Mouse (Mus musculus): ENCODE results near the gene Nxf1. TPM values are rescaled to one million over a fixed set of nuclear protein-coding genes. Genes with fewer than 3 reads are reported as not detected.

Nxf1 gene
- total and polyA plus RNA-seq, 3 experiments: 122 to 296 (median 231) TPM

- H3K27me3 ChIP-seq (ENCODE audit: control insufficient read depth in 1 of 2, insufficient read depth in 2 of 2, low read length in 2 of 2): no peaks in the 10 kb centered on the region
- peaks cover 36% of the 10 kb centered on the region for H3K79me2 ChIP-seq (ENCODE audit: control insufficient read depth, insufficient read depth, low read length, poor library complexity)
- peak within 1 kb of the TSS; percentile 59 to 95 for H3K4me3 ChIP-seq (ENCODE audit: control insufficient read depth in 1 of 2, insufficient read depth in 1 of 2, low read depth in 2 of 2, low read length in 2 of 2)
- DNase-seq (ENCODE audit: low read depth, low spot score): peak; percentile 99
- H3K27ac ChIP-seq (ENCODE audit: control insufficient read depth, low read depth, low read length): peak within 1 kb of the TSS; percentile 97
- H3K9me3 ChIP-seq (replicated peaks; ENCODE audit: insufficient read depth, low read length): no peaks in the 10 kb centered on the region
- H3K4me1 ChIP-seq (ENCODE audit: control insufficient read depth in 1 of 2, insufficient read depth in 2 of 2, low read length in 2 of 2): peaks cover 0 to 7% of the 10 kb centered on the region in 2 experiments; a peak in 1 of 4 replicates
- H3K36me3 ChIP-seq (ENCODE audit: control insufficient read depth in 1 of 2, insufficient read depth in 2 of 2, low read length in 2 of 2): peaks cover 12 to 22% of the 10 kb centered on the region in 2 experiments
- H3K9ac ChIP-seq (ENCODE audit: control insufficient read depth, low read depth, low read length, poor library complexity, severe bottlenecking): peak within 1 kb of the TSS; percentile 97
- TF ChIP-seq JUND (IDR thresholded peaks at IDR 0.05; ENCODE audit: low read depth, low read length) (no peak), MAX (IDR thresholded peaks at IDR 0.05; ENCODE audit: low read length) (peak; percentile 97), KAT2A (conservative IDR thresholded peaks at IDR 0.05; ENCODE audit: low read depth, low read length) (peak; percentile 93), NELFE (IDR thresholded peaks at IDR 0.05; ENCODE audit: low read depth, low read length) (peak; percentile 99), MAZ (IDR thresholded peaks at IDR 0.05; ENCODE audit: low read depth, low read length) (no peak), MXI1 (IDR thresholded peaks at IDR 0.05; ENCODE audit: low read depth, low read length) (peak; percentile 75), GATA1 (IDR thresholded peaks at IDR 0.05; ENCODE audit: low read depth, low read length) (no peak), USF2 (IDR thresholded peaks at IDR 0.05; ENCODE audit: borderline replicate concordance in 1 of 2, insufficient read depth in 1 of 2, low read depth in 1 of 2, low read length in 2 of 2) (no peak), NRF1 (IDR thresholded peaks at IDR 0.05; ENCODE audit: insufficient read depth, low read depth, low read length, poor library complexity, severe bottlenecking) (peak; percentile 93), MYC (IDR thresholded peaks at IDR 0.05; ENCODE audit: low read depth, low read length) (peak; percentile 100), RAD21 (IDR thresholded peaks at IDR 0.05; ENCODE audit: low read depth, low read length) (no peak), ZKSCAN1 (IDR thresholded peaks at IDR 0.05; ENCODE audit: low read depth, low read length) (no peak), ETS1 (IDR thresholded peaks at IDR 0.05; ENCODE audit: low read depth, low read length) (no peak), USF1 (IDR thresholded peaks at IDR 0.05; ENCODE audit: low read depth, low read length) (no peak), CHD2 (IDR thresholded peaks at IDR 0.05; ENCODE audit: low read length) (no peak), CTCF (IDR thresholded peaks at IDR 0.05 in 2 of 3, conservative IDR thresholded peaks at IDR 0.05 in 1 of 3; ENCODE audit: control insufficient read depth in 1 of 3, insufficient read depth in 1 of 3, low read depth in 2 of 3, low read length in 3 of 3, poor library complexity in 1 of 3, severe bottlenecking in 1 of 3) (no peak), MYB (IDR thresholded peaks at IDR 0.05; ENCODE audit: low read depth, low read length) (no peak), ZNF384 (IDR thresholded peaks at IDR 0.05; ENCODE audit: low read depth, low read length) (no peak), CHD1 (IDR thresholded peaks at IDR 0.05; ENCODE audit: low read depth, low read length) (no peak), TCF12 (IDR thresholded peaks at IDR 0.05; ENCODE audit: low read depth, low read length) (peak; percentile 85), MAFK (IDR thresholded peaks at IDR 0.05; ENCODE audit: borderline replicate concordance, low read depth, low read length) (no peak), ZC3H11A (IDR thresholded peaks at IDR 0.05; ENCODE audit: low read depth, low read length) (no peak), TAL1 (IDR thresholded peaks at IDR 0.05; ENCODE audit: low read length) (no peak; the same call in 1 of the 2 replicates), ELF1 (IDR thresholded peaks at IDR 0.05; ENCODE audit: low read depth, low read length) (0 out of 2 replicates have a peak, but pooled peaks have one; percentile 24), SIN3A (IDR thresholded peaks at IDR 0.05; ENCODE audit: low read length) (peak; percentile 84), TBP (IDR thresholded peaks at IDR 0.05; ENCODE audit: low read depth, low read length) (peak; percentile 99), EP300 (IDR thresholded peaks at IDR 0.05; ENCODE audit: low read depth in 1 of 2, low read length in 2 of 2) (no peak), GABPA (IDR thresholded peaks at IDR 0.05; ENCODE audit: low read depth, low read length) (no peak), E2F4 (IDR thresholded peaks at IDR 0.05; ENCODE audit: borderline replicate concordance, low read depth, low read length) (peak; percentile 98), MEF2A (IDR thresholded peaks at IDR 0.05; ENCODE audit: extremely low read depth, insufficient replicate concordance, low read depth, low read length, poor library complexity, severe bottlenecking) (no peak), POLR2A (IDR thresholded peaks at IDR 0.05; ENCODE audit: control insufficient read depth in 1 of 2, insufficient read depth in 1 of 2, low read depth in 1 of 2, low read length in 2 of 2, poor library complexity in 1 of 2) (peak; percentile 88 to 99), POLR2AphosphoS5 (IDR thresholded peaks at IDR 0.05; ENCODE audit: borderline replicate concordance, low read depth, low read length) (peak; percentile 97; the same call in 1 of the 2 replicates), BHLHE40 (IDR thresholded peaks at IDR 0.05; ENCODE audit: borderline replicate concordance, low read depth, low read length) (no peak), SMC3 (IDR thresholded peaks at IDR 0.05; ENCODE audit: low read depth, low read length) (no peak), RCOR1 (IDR thresholded peaks at IDR 0.05; ENCODE audit: low read depth, low read length) (no peak), HCFC1 (IDR thresholded peaks at IDR 0.05; ENCODE audit: low read depth, low read length) (peak; percentile 92), ZMIZ1 (IDR thresholded peaks at IDR 0.05; ENCODE audit: low read depth, low read length) (peak; percentile 99)
Measured at GRCm38 (mm10) chr19:8722907-8723573, 33.8 kb upstream of the Nxf1 start, which contains the start of gene Slc3a2. TSS of gene Slc3a2 (minus strand) at chr19:8723369.

All from MEL (cell line).